Mouse (Mus musculus) megakaryocyte, embryonic 14.5 days (primary cell): ENCODE measurements around the gene Ip6k2.

Experiments used
- FLI1 ChIP-seq: IDR thresholded peaks from 2 replicates; pipeline ENCODE4 v1.6.1; 2012; ENCODE audit warnings: low read length, inconsistent platforms, mixed read lengths
- GATA1 ChIP-seq: IDR thresholded peaks from 3 replicates; pipeline ENCODE4 v1.6.1; 2012; ENCODE audit warnings: mixed read lengths, low read length, inconsistent platforms, borderline replicate concordance

DNA sequence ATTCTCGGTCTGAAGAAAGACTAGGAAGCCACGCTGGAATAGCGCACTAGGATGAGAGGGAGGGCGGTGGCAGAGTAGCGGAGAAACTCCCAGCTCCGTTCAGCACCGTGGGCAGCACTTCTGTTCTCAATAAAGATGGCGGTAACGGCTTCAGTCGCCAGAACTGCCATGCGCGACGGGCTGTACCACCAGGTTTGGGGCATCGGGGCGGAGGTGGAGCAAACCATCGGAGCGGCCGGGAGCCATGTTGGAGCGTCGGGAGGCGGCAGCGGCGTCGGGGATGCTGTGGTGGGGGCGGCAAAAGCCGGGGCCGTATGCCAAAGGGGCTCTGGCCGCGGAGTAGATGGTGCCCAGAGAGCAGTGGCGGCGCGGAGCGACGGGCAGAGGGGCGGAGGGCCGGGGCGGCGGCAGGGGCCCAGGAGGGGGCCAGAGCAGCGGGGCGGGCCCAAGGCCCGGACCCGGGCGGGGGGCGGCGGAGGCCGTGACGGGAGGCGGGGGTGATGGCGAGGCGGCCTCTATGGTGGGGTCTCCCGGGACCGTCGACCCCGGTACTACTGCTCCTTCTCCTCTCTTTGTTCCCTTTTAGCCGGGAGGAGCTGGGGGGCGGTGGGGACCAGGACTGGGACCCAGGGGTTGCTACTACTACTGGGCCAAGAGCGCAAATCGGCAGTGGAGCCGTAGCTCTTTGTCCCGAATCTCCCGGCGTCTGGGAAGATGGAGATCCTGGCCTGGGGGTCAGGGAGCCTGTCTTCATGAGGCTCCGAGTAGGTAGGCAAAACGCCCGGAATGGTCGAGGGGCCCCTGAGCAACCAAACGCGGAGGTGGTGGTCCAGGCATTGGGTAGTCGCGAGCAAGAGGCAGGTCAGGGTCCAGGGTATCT is 42.5 kb downstream of the Ip6k2 start, which contains the start of gene Celsr3:
- TF ChIP-seq GATA1 (no peak), FLI1 (no peak)
